Mouse (Mus musculus): ENCODE data around the gene Mcm2. TPM values are rescaled to one million over a fixed set of nuclear protein-coding genes. Genes with fewer than 3 reads are reported as not detected.

Mcm2 gene
- total RNA-seq, 1 experiment = 237 TPM

GRCm38 (mm10) chr6:88926870-88927269, 28.3 kb upstream of the Mcm2 start:
- Histone ChIP-seq H3K4me3 (ENCODE audit: insufficient read depth in 1 of 2, low read depth in 1 of 2, low read length in 2 of 2, poor library complexity in 1 of 2, severe bottlenecking in 1 of 2) (no peak overlapping the region), H3K9me3 (ENCODE audit: control insufficient read depth, insufficient read depth, low read depth, low read length) (no peaks in the 10 kb centered on the region), H3K4me1 (ENCODE audit: control insufficient read depth in 2 of 2, insufficient read depth in 2 of 2, low read length in 2 of 2, poor library complexity in 1 of 2) (peaks cover 0 to 9% of the 10 kb centered on the region in 2 experiments; a peak in 2 of 4 replicates), H3K27ac (ENCODE audit: insufficient read depth, low read depth, low read length, poor library complexity, severe bottlenecking) (no peak overlapping the region), H3K36me3 (ENCODE audit: control insufficient read depth, insufficient read depth, low read length, poor library complexity, severe bottlenecking) (no peaks in the 10 kb centered on the region), H3K9ac (ENCODE audit: insufficient read depth, low read depth, low read length, poor library complexity, severe bottlenecking) (no peak overlapping the region)
- no peak for DNase-seq (ENCODE audit: low read depth, low spot score)
- TF ChIP-seq HCFC1 (IDR thresholded peaks at IDR 0.05; ENCODE audit: borderline replicate concordance, insufficient read depth, low read length) (no peak), ZNF384 (IDR thresholded peaks at IDR 0.05; ENCODE audit: low read depth, low read length) (no peak)
- in situ Hi-C loops (cut with MboI; ENCODE audit: low sequenced_read_pairs in 2 of 2, unreplicated experiment in 2 of 2) = loop anchor here (25.0 kb wide), 1 partner anchor 635 kb away; no protein-coding TSS in a partner anchor

GRCm38 (mm10) chr6:88925640-88926205, 27.1 kb upstream of the Mcm2 start:
- peak; percentile 54 for DNase-seq (ENCODE audit: low read depth, low spot score)
- Histone ChIP-seq H3K9ac (ENCODE audit: insufficient read depth, low read depth, low read length, poor library complexity, severe bottlenecking) (no peak overlapping the region), H3K4me1 (ENCODE audit: control insufficient read depth in 2 of 2, insufficient read depth in 2 of 2, low read length in 2 of 2, poor library complexity in 1 of 2) (peaks cover 0 to 9% of the 10 kb centered on the region in 2 experiments; a peak in 2 of 4 replicates), H3K27ac (ENCODE audit: insufficient read depth, low read depth, low read length, poor library complexity, severe bottlenecking) (no peak overlapping the region), H3K4me3 (ENCODE audit: insufficient read depth in 1 of 2, low read depth in 1 of 2, low read length in 2 of 2, poor library complexity in 1 of 2, severe bottlenecking in 1 of 2) (no peak overlapping the region), H3K9me3 (ENCODE audit: control insufficient read depth, insufficient read depth, low read depth, low read length) (no peaks in the 10 kb centered on the region), H3K36me3 (ENCODE audit: control insufficient read depth, insufficient read depth, low read length, poor library complexity, severe bottlenecking) (no peaks in the 10 kb centered on the region)
- TF ChIP-seq ZC3H11A (IDR thresholded peaks at IDR 0.05; ENCODE audit: borderline replicate concordance, low read depth, low read length) = no peak
- TF ChIP-seq MAFK (IDR thresholded peaks at IDR 0.05; ENCODE audit: insufficient read depth, low read depth, low read length) = no peak
- TF ChIP-seq HCFC1 (IDR thresholded peaks at IDR 0.05; ENCODE audit: borderline replicate concordance, insufficient read depth, low read length) = no peak
- no peak for TF ChIP-seq ZNF384 (IDR thresholded peaks at IDR 0.05; ENCODE audit: low read depth, low read length)
- no peak for TF ChIP-seq CHD2 (IDR thresholded peaks at IDR 0.05; ENCODE audit: low read depth, low read length)
- in situ Hi-C loops (cut with MboI; ENCODE audit: low sequenced_read_pairs in 2 of 2, unreplicated experiment in 2 of 2) = loop anchor here (25.0 kb wide), 1 partner anchor 637 kb away; no protein-coding TSS in a partner anchor

DNA sequence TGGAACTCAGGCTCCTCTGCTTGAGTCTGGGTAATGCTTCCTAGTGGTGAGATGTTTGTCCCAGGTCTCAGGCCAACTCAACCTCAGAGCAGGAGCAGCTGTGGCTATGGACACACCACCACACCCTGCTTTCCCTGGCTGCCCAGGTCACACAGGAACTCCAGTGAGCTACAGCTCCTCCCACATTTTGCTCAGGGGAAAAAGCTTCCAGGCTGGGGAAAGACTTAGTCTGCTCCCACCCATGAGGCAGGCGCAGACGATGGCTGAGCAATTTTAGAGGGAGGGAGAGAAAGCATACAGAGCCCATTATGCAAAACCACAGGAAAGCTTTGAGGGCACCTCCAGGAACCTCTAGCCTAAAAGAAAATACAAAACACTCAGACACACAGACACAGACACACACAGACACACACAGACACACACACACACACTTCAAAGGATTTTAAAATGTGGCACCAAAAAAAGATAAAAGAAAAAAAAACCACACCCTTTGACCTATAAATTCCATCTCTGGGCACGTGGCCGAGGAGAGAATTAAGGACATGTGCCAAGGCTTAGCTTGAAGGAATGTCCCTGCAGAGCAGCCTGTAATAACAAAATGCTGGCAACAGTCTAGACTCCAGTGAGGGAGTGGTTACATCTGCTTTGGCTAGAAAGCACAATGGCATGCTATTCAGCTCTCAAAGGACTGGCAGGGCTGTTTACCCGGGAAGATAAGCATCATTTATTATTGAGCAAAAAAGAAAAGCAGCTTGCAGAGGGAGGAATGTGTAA, 26.1 kb upstream of the Mcm2 start:
- Histone ChIP-seq H3K4me3 (ENCODE audit: insufficient read depth in 1 of 2, low read depth in 1 of 2, low read length in 2 of 2, poor library complexity in 1 of 2, severe bottlenecking in 1 of 2) (no peak overlapping the region), H3K9ac (ENCODE audit: insufficient read depth, low read depth, low read length, poor library complexity, severe bottlenecking) (no peak overlapping the region), H3K27ac (ENCODE audit: insufficient read depth, low read depth, low read length, poor library complexity, severe bottlenecking) (no peak overlapping the region), H3K4me1 (ENCODE audit: control insufficient read depth in 2 of 2, insufficient read depth in 2 of 2, low read length in 2 of 2, poor library complexity in 1 of 2) (peaks cover 0 to 9% of the 10 kb centered on the region in 2 experiments; a peak in 2 of 4 replicates), H3K36me3 (ENCODE audit: control insufficient read depth, insufficient read depth, low read length, poor library complexity, severe bottlenecking) (no peaks in the 10 kb centered on the region), H3K9me3 (ENCODE audit: control insufficient read depth, insufficient read depth, low read depth, low read length) (no peaks in the 10 kb centered on the region)
- in situ Hi-C loops (cut with MboI; ENCODE audit: low sequenced_read_pairs in 2 of 2, unreplicated experiment in 2 of 2) = loop anchor here (25.0 kb wide), 1 partner anchor 638 kb away; no protein-coding TSS in a partner anchor
- DNase-seq (ENCODE audit: low read depth, low spot score) = no peak
- TF ChIP-seq CHD2 (IDR thresholded peaks at IDR 0.05; ENCODE audit: low read depth, low read length) = no peak
- no peak for TF ChIP-seq HCFC1 (IDR thresholded peaks at IDR 0.05; ENCODE audit: borderline replicate concordance, insufficient read depth, low read length)
- no peak for TF ChIP-seq ZNF384 (IDR thresholded peaks at IDR 0.05; ENCODE audit: low read depth, low read length)
- TF ChIP-seq ZC3H11A (IDR thresholded peaks at IDR 0.05; ENCODE audit: borderline replicate concordance, low read depth, low read length) = no peak
- TF ChIP-seq MAFK (IDR thresholded peaks at IDR 0.05; ENCODE audit: insufficient read depth, low read depth, low read length) = no peak

DNA sequence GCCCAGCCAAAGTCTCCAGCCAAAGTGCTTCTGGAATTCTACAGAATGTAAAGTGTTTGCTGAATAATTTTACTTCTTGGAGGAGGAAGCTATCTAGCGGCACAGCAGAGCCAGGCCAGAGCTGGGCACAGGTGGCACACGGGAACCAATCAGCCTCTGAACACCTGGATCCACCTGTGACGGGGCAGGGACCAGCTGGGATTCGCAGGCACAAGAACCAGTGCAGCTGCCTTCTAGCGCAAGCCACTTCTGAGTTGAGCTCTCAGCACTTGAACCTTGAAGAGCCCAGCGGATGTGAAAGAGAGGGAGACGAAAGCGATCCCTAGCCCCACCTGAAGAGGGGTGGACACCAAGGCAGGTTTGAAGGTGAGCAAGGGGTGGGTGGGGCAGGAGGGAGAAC, 20.2 kb upstream of the Mcm2 start:
- in situ Hi-C loops (cut with MboI; ENCODE audit: low sequenced_read_pairs in 2 of 2, unreplicated experiment in 2 of 2) = no loop called here
- no peaks in the 10 kb centered on the region for H3K9me3 ChIP-seq (ENCODE audit: control insufficient read depth, insufficient read depth, low read depth, low read length)
- no peak overlapping the region for H3K27ac ChIP-seq (ENCODE audit: insufficient read depth, low read depth, low read length, poor library complexity, severe bottlenecking)
- no peak overlapping the region for H3K4me3 ChIP-seq (ENCODE audit: insufficient read depth in 1 of 2, low read depth in 1 of 2, low read length in 2 of 2, poor library complexity in 1 of 2, severe bottlenecking in 1 of 2)
- no peak for TF ChIP-seq ZC3H11A (IDR thresholded peaks at IDR 0.05; ENCODE audit: borderline replicate concordance, low read depth, low read length)
- no peak for TF ChIP-seq ZNF384 (IDR thresholded peaks at IDR 0.05; ENCODE audit: low read depth, low read length)
- TF ChIP-seq HCFC1 (IDR thresholded peaks at IDR 0.05; ENCODE audit: borderline replicate concordance, insufficient read depth, low read length) = no peak
- no peak for TF ChIP-seq CHD2 (IDR thresholded peaks at IDR 0.05; ENCODE audit: low read depth, low read length)
- no peak for TF ChIP-seq MAFK (IDR thresholded peaks at IDR 0.05; ENCODE audit: insufficient read depth, low read depth, low read length)
- no peaks in the 10 kb centered on the region for H3K36me3 ChIP-seq (ENCODE audit: control insufficient read depth, insufficient read depth, low read length, poor library complexity, severe bottlenecking)
- no peak overlapping the region for H3K9ac ChIP-seq (ENCODE audit: insufficient read depth, low read depth, low read length, poor library complexity, severe bottlenecking)
- DNase-seq (ENCODE audit: low read depth, low spot score) = no peak
- H3K4me1 ChIP-seq (ENCODE audit: control insufficient read depth in 2 of 2, insufficient read depth in 2 of 2, low read length in 2 of 2, poor library complexity in 1 of 2) = no peaks in the 10 kb centered on the region; a peak in 1 of 4 replicates
